Mouse (Mus musculus) E14TG2a.4 (cell line): Measurements from ENCODE around the gene Tmem130.

ENCODE experiments used
- CTCF ChIP-seq: conservative IDR thresholded peaks from 2 replicates; pipeline ENCODE4 v1.5.1; 2014; ENCODE audit warnings: low read length
- POU5F1 ChIP-seq: IDR thresholded peaks from 2 replicates; pipeline ENCODE4 v1.6.1; 2014; ENCODE audit warnings: low read length, borderline replicate concordance

DNA sequence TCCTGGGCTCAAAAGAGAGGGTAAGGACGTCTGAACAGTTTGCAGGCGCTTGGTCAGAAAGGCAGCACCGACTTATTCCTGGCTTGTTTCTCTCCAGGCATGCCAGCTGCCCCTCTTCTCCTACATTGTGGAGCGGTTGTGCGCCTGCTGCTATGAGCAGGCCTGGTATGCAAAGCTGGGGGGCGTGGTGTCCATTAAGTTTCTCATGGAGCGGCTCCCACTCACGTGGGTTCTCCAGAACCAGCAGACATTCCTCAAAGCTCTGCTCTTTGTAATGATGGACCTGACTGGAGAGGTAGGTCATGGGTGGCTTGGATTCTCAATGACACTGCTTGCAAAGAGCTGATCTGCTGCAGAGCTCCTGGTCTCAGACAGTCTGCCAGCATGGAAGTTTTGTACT lies 41.4 kb upstream of the Tmem130 start:
- TF ChIP-seq CTCF (no peak), POU5F1 (no peak)
